Mouse (Mus musculus) adrenal gland, postnatal 25 days (tissue): ENCODE results near the gene Dhrs9. TPM values are rescaled to one million over a fixed set of nuclear protein-coding genes. Genes with fewer than 3 reads are reported as not detected.
"Not testable (repeated sequence)": the region's sequence is repeated elsewhere in the genome, so short reads cannot be mapped to it uniquely, and the experiment has no call there.

ENCODE experiments used
- DNase-seq: peaks from one replicate; pipeline ENCODE4 v3.0.0; 2021; ENCODE audit warnings: mixed read lengths
- long read RNA-seq: library from polyadenylated mRNA; stranded (forward); transcript quantifications from one replicate; pipeline ENCODE4 v2.0.0, GENCODE M21; 2021
- total RNA-seq: library from RNA; stranded (reverse); gene quantifications from 2 replicates; pipeline ENCODE4 v1.2.3, GENCODE M21; 2021

Dhrs9 gene
- 0.73 and 1.7 TPM in 2 replicates for total RNA-seq
- long read RNA-seq, full-length matches to known transcripts, result 1 of 4 reads
- long read RNA-seq, partial matches to known transcripts, result 0 of 4 reads
- long read RNA-seq, other reads (novel, unspliced or antisense), result 3 of 4 reads

- peak; percentile 19 for DNase-seq
Observed at GRCm38 (mm10) chr2:69380281-69380680, at the start of gene Dhrs9. TSS of gene Dhrs9 (plus strand) at chr2:69380445.

GRCm38 (mm10) chr2:69331523-69331922, 48.7 kb upstream of the Dhrs9 start:
- DNase-seq, result not testable (repeated sequence)

GRCm38 (mm10) chr2:69341506-69341905, 38.7 kb upstream of the Dhrs9 start:
- DNase-seq, result no peak

- DNase-seq, result no peak
Observed at GRCm38 (mm10) chr2:69342496-69343221, 37.6 kb upstream of the Dhrs9 start, which contains the start of gene Abcb11. TSS of gene Abcb11 (minus strand) at chr2:69342616.

- not testable (repeated sequence) for DNase-seq
Observed at GRCm38 (mm10) chr2:69355402-69355801, 24.8 kb upstream of the Dhrs9 start.

GRCm38 (mm10) chr2:69364831-69365230, 15.4 kb upstream of the Dhrs9 start:
- DNase-seq, result no peak

GRCm38 (mm10) chr2:69365275-69365674, 15.0 kb upstream of the Dhrs9 start:
- DNase-seq, result no peak

- DNase-seq, result no peak
Observed at GRCm38 (mm10) chr2:69376780-69377179, 3.5 kb upstream of the Dhrs9 start.

- no peak for DNase-seq
Observed at GRCm38 (mm10) chr2:69379801-69380200, 444 bp upstream of the Dhrs9 start.

GRCm38 (mm10) chr2:69381740-69382139, 1.5 kb downstream of the Dhrs9 start:
- DNase-seq, result no peak

- DNase-seq, result no peak
Observed at GRCm38 (mm10) chr2:69382838-69383237, 2.6 kb downstream of the Dhrs9 start.

GRCm38 (mm10) chr2:69386118-69386871, 6.0 kb downstream of the Dhrs9 start:
- no peak for DNase-seq

- no peak for DNase-seq
Observed at GRCm38 (mm10) chr2:69393947-69394346, 13.7 kb downstream of the Dhrs9 start.

GRCm38 (mm10) chr2:69395597-69396248, 15.5 kb downstream of the Dhrs9 start:
- no peak for DNase-seq

- no peak for DNase-seq
Observed at GRCm38 (mm10) chr2:69396760-69397435, 16.7 kb downstream of the Dhrs9 start.

- no peak for DNase-seq
Observed at GRCm38 (mm10) chr2:69400866-69401604, 20.8 kb downstream of the Dhrs9 start.

GRCm38 (mm10) chr2:69401891-69402290, 21.6 kb downstream of the Dhrs9 start:
- no peak for DNase-seq

- no peak for DNase-seq
Observed at GRCm38 (mm10) chr2:69402309-69402708, 22.1 kb downstream of the Dhrs9 start.

GRCm38 (mm10) chr2:69405692-69406091, 25.4 kb downstream of the Dhrs9 start:
- no peak for DNase-seq

- DNase-seq, result no peak
Observed at GRCm38 (mm10) chr2:69414539-69414938, 34.3 kb downstream of the Dhrs9 start.

GRCm38 (mm10) chr2:69415070-69415469, 34.8 kb downstream of the Dhrs9 start:
- DNase-seq, result no peak
